Mouse (Mus musculus) liver, embryonic 12.5 days (tissue): Measurements from ENCODE around the gene Myo1g. TPM values are rescaled to one million over a fixed set of nuclear protein-coding genes. Genes with fewer than 3 reads are reported as not detected.
A peak's percentile ranks its signal among the peaks of the same experiment; 100 is the strongest.

Experiments used
- ATAC-seq: fragments of 200-750 bp; cut with Nextera tagmentation; 2 replicates; pipeline ENCODE4 v1.8.0; 2017; ENCODE audit warnings: moderate number of reproducible peaks, mild to moderate bottlenecking, moderate library complexity
- H3K27ac ChIP-seq: fragments of 300-500 bp; sonication (generic); 2 replicates; pipeline ENCODE4 v1.5.1; 2016; ENCODE audit warnings: mild to moderate bottlenecking
- H3K27me3 ChIP-seq: fragments of 300-500 bp; sonication (generic); replicated peaks from 2 replicates; pipeline ENCODE4 v1.6.1; 2016; ENCODE audit warnings: mild to moderate bottlenecking, moderate library complexity
- H3K36me3 ChIP-seq: fragments of 300-500 bp; sonication (generic); 2 replicates; pipeline ENCODE4 v1.6.1; 2016; ENCODE audit warnings: mild to moderate bottlenecking, moderate library complexity
- H3K4me1 ChIP-seq: fragments of 300-500 bp; sonication (generic); 2 replicates; pipeline ENCODE4 v1.6.1; 2016
- H3K4me2 ChIP-seq: fragments of 300-500 bp; sonication (generic); 2 replicates; pipeline ENCODE4 v1.6.1; 2016; ENCODE audit warnings: mild to moderate bottlenecking, moderate library complexity
- H3K4me3 ChIP-seq: fragments of 300-500 bp; sonication (generic); 2 replicates; pipeline ENCODE4 v1.5.1; 2016; ENCODE audit warnings: mild to moderate bottlenecking, moderate library complexity
- H3K9ac ChIP-seq: fragments of 300-500 bp; sonication (generic); 2 replicates; pipeline ENCODE4 v1.6.1; 2016; ENCODE audit warnings: mild to moderate bottlenecking, moderate library complexity
- H3K9me3 ChIP-seq: fragments of 300-500 bp; sonication (generic); replicated peaks from 2 replicates; pipeline ENCODE4 v1.6.1; 2016; ENCODE audit warnings: mild to moderate bottlenecking, moderate library complexity
- WGBS: fragments of 180-500 bp; shearing (Covaris S2); methylation state at CpG from one replicate; pipeline ENCODE4 v1.1.7; 2016; ENCODE audit not compliant: insufficient replicate concordance; 5-methylcytosine and 5-hydroxymethylcytosine counted together
- polyA plus RNA-seq: library from polyadenylated mRNA; unstranded; fragments of >200 nt; fragmentation: Nextera tagmentation; extraction: Ambion mirVana; gene quantifications from 2 replicates; pipeline ENCODE4 v1.2.1, GENCODE M21; 2016

The Myo1g gene
- polyA plus RNA-seq, 1 experiment from 2014 or later: 5.8 TPM

- H3K27me3 ChIP-seq: no peaks in the 10 kb centered on the region
- no peak overlapping the region for H3K4me2 ChIP-seq
- WGBS: 57% methylated on average over 2 of the region's 2 CpGs
- no peak overlapping the region for H3K27ac ChIP-seq
- H3K9me3 ChIP-seq: no peaks in the 10 kb centered on the region
- ATAC-seq: no peak
- H3K9ac ChIP-seq: no peak overlapping the region
- peaks cover 25% of the 10 kb centered on the region for H3K4me1 ChIP-seq
- no peaks in the 10 kb centered on the region for H3K36me3 ChIP-seq
- H3K4me3 ChIP-seq: no peak overlapping the region
These were observed 37.7 kb downstream of the Myo1g start for GRCm38 (mm10) chr11:6483103-6483502.

GRCm38 (mm10) chr11:6481669-6482185, 39.0 kb downstream of the Myo1g start:
- no peaks in the 10 kb centered on the region for H3K36me3 ChIP-seq
- H3K27me3 ChIP-seq: no peaks in the 10 kb centered on the region
- no peak for ATAC-seq
- peaks cover 17% of the 10 kb centered on the region for H3K4me1 ChIP-seq
- H3K9me3 ChIP-seq: no peaks in the 10 kb centered on the region
- 68% methylated on average over 6 of the region's 6 CpGs for WGBS
- no peak overlapping the region for H3K4me2 ChIP-seq
- no peak overlapping the region for H3K27ac ChIP-seq
- H3K4me3 ChIP-seq: no peak overlapping the region
- H3K9ac ChIP-seq: no peak overlapping the region

GRCm38 (mm10) chr11:6480681-6481405, 39.9 kb downstream of the Myo1g start:
- Histone ChIP-seq H3K27ac (no peak overlapping the region), H3K27me3 (no peaks in the 10 kb centered on the region), H3K4me1 (peaks cover 17% of the 10 kb centered on the region), H3K4me3 (no peak overlapping the region), H3K36me3 (no peaks in the 10 kb centered on the region), H3K9me3 (no peaks in the 10 kb centered on the region), H3K9ac (no peak overlapping the region), H3K4me2 (no peak overlapping the region)
- no peak for ATAC-seq
- whole genome bisulfite sequencing: 72% methylated on average over 13 of the region's 13 CpGs

- Histone ChIP-seq H3K4me1 (peaks cover 14% of the 10 kb centered on the region), H3K36me3 (no peaks in the 10 kb centered on the region), H3K4me3 (no peak overlapping the region), H3K27ac (no peak overlapping the region), H3K9me3 (no peaks in the 10 kb centered on the region), H3K9ac (no peak overlapping the region), H3K4me2 (no peak overlapping the region), H3K27me3 (no peaks in the 10 kb centered on the region)
- no peak for ATAC-seq
- WGBS: 68% methylated on average over 7 of the region's 7 CpGs
These were observed 40.6 kb downstream of the Myo1g start for GRCm38 (mm10) chr11:6480191-6480590.

- ATAC-seq: no peak
- no peak overlapping the region for H3K4me3 ChIP-seq
- H3K4me2 ChIP-seq: no peak overlapping the region
- 68% methylated on average over 2 of the region's 2 CpGs for WGBS
- H3K9me3 ChIP-seq: no peaks in the 10 kb centered on the region
- H3K36me3 ChIP-seq: peaks cover 2% of the 10 kb centered on the region; the same call in 1 of the 2 replicates
- H3K9ac ChIP-seq: no peak overlapping the region
- peaks cover 11% of the 10 kb centered on the region for H3K4me1 ChIP-seq
- no peaks in the 10 kb centered on the region for H3K27me3 ChIP-seq
- no peak overlapping the region for H3K27ac ChIP-seq
These were observed 41.5 kb downstream of the Myo1g start for GRCm38 (mm10) chr11:6479231-6479630.

GRCm38 (mm10) chr11:6477350-6477749, 43.4 kb downstream of the Myo1g start:
- Histone ChIP-seq H3K9ac (no peak overlapping the region), H3K27me3 (no peaks in the 10 kb centered on the region), H3K4me2 (no peak overlapping the region), H3K27ac (no peak overlapping the region), H3K9me3 (no peaks in the 10 kb centered on the region), H3K4me3 (no peak overlapping the region), H3K36me3 (peaks cover 14% of the 10 kb centered on the region; the same call in 1 of the 2 replicates), H3K4me1 (peaks cover 20% of the 10 kb centered on the region)
- ATAC-seq: no peak
- WGBS: 85% methylated on average over 1 of the region's 1 CpGs

GRCm38 (mm10) chr11:6476876-6477275, 43.9 kb downstream of the Myo1g start:
- Histone ChIP-seq H3K9me3 (no peaks in the 10 kb centered on the region), H3K36me3 (peaks cover 17% of the 10 kb centered on the region; the same call in 1 of the 2 replicates), H3K27ac (no peak overlapping the region), H3K4me2 (peak overlapping the region; percentile 86; the same call in 1 of the 2 replicates), H3K9ac (no peak overlapping the region), H3K27me3 (no peaks in the 10 kb centered on the region), H3K4me3 (no peak overlapping the region), H3K4me1 (peaks cover 25% of the 10 kb centered on the region)
- WGBS: 73% methylated on average over 6 of the region's 6 CpGs
- ATAC-seq: no peak

- peak; percentile 94 for ATAC-seq
- H3K4me1 ChIP-seq: peaks cover 34% of the 10 kb centered on the region
- WGBS: 3% methylated on average over 44 of the region's 76 CpGs
- peak within 1 kb of the TSS; percentile 98 for H3K27ac ChIP-seq
- peak within 1 kb of the TSS; percentile 99 for H3K4me3 ChIP-seq
- H3K9me3 ChIP-seq: no peaks in the 10 kb centered on the region
- no peaks in the 10 kb centered on the region for H3K27me3 ChIP-seq
- peak within 1 kb of the TSS; percentile 98 for H3K9ac ChIP-seq
- peak within 1 kb of the TSS; percentile 93 for H3K4me2 ChIP-seq
- H3K36me3 ChIP-seq: peaks cover 25% of the 10 kb centered on the region
These were observed 44.8 kb downstream of the Myo1g start, which contains the start of gene Purb for GRCm38 (mm10) chr11:6475867-6476484. TSS of gene Purb (minus strand) at chr11:6475917.

GRCm38 (mm10) chr11:6474874-6475731, 45.7 kb downstream of the Myo1g start:
- H3K27me3 ChIP-seq: no peaks in the 10 kb centered on the region
- ATAC-seq: peak; percentile 44
- peak overlapping the region; percentile 93 for H3K4me2 ChIP-seq
- H3K4me1 ChIP-seq: peaks cover 43% of the 10 kb centered on the region
- H3K9ac ChIP-seq: peak overlapping the region; percentile 98
- H3K27ac ChIP-seq: peak overlapping the region; percentile 98
- peak overlapping the region; percentile 99 for H3K4me3 ChIP-seq
- H3K36me3 ChIP-seq: peaks cover 34% of the 10 kb centered on the region
- under 1% methylated on average over 108 of the region's 109 CpGs for WGBS
- H3K9me3 ChIP-seq: no peaks in the 10 kb centered on the region

- WGBS: 28% methylated on average over 6 of the region's 6 CpGs
- peaks cover 47% of the 10 kb centered on the region for H3K4me1 ChIP-seq
- peak overlapping the region; percentile 98 for H3K27ac ChIP-seq
- peak overlapping the region; percentile 98 for H3K9ac ChIP-seq
- H3K4me2 ChIP-seq: peak overlapping the region; percentile 93
- no peak for ATAC-seq
- no peaks in the 10 kb centered on the region for H3K9me3 ChIP-seq
- peaks cover 37% of the 10 kb centered on the region for H3K36me3 ChIP-seq
- peak overlapping the region; percentile 99 for H3K4me3 ChIP-seq
- no peaks in the 10 kb centered on the region for H3K27me3 ChIP-seq
These were observed 46.4 kb downstream of the Myo1g start for GRCm38 (mm10) chr11:6474381-6474780.

GRCm38 (mm10) chr11:6472076-6472475, 48.7 kb downstream of the Myo1g start:
- Histone ChIP-seq H3K4me1 (peaks cover 55% of the 10 kb centered on the region), H3K4me3 (peak overlapping the region; percentile 99), H3K9ac (peak overlapping the region; percentile 98), H3K4me2 (peak overlapping the region; percentile 93), H3K27ac (peak overlapping the region; percentile 38), H3K36me3 (peaks cover 56% of the 10 kb centered on the region), H3K27me3 (no peaks in the 10 kb centered on the region), H3K9me3 (no peaks in the 10 kb centered on the region)
- ATAC-seq: no peak
